Mouse (Mus musculus) olfactory bulb, adult 2 months (tissue): Measurements from ENCODE around the gene Sec31b. TPM values are rescaled to one million over a fixed set of nuclear protein-coding genes. Genes with fewer than 3 reads are reported as not detected.

Source experiments
- H3K27ac ChIP-seq: fragments of 200-500 bp; 2 replicates; pipeline ENCODE4 v1.5.1; 2012; ENCODE audit warnings: low read depth, low read length; ENCODE audit not compliant: insufficient read depth
- H3K4me1 ChIP-seq: fragments of 200-500 bp; 2 replicates; pipeline ENCODE4 v1.6.1; 2012; ENCODE audit warnings: low read length; ENCODE audit not compliant: control insufficient read depth, insufficient read depth
- H3K4me3 ChIP-seq: fragments of 200-500 bp; 2 replicates; pipeline ENCODE4 v1.5.1; 2012; ENCODE audit warnings: mild to moderate bottlenecking, low read depth, low read length, moderate library complexity; ENCODE audit not compliant: insufficient read depth
- CTCF ChIP-seq: fragments of 200-500 bp; IDR thresholded peaks from 2 replicates; pipeline ENCODE4 v1.5.1; 2012; ENCODE audit warnings: low read depth, mild to moderate bottlenecking, low read length, moderate library complexity; ENCODE audit not compliant: insufficient read depth
- POLR2A ChIP-seq: fragments of 200-500 bp; IDR thresholded peaks from 2 replicates; pipeline ENCODE4 v1.6.1; 2012; ENCODE audit warnings: mild to moderate bottlenecking, low read depth, low read length, moderate library complexity; ENCODE audit not compliant: insufficient read depth
- WGBS: fragments of 180-500 bp; shearing (Covaris S2); methylation state at CpG from one replicate; pipeline ENCODE4 v1.1.7; 2018; 5-methylcytosine and 5-hydroxymethylcytosine counted together
- polyA plus RNA-seq: library from polyadenylated mRNA; stranded (reverse); fragments of >200 nt; gene quantifications from 2 replicates; pipeline ENCODE4 v1.2.4, GENCODE M21; 2012; ENCODE audit warnings: low replicate concordance; ENCODE audit not compliant: missing spikeins, insufficient read depth, insufficient read length

The Sec31b gene
- polyA plus RNA-seq, 1 experiment, result not detected

- TF ChIP-seq POLR2A (no peak), CTCF (no peak)
- Histone ChIP-seq H3K4me3 (no peak overlapping the region), H3K27ac (no peak overlapping the region), H3K4me1 (no peaks in the 10 kb centered on the region)
- 41% methylated on average over 5 of the region's 5 CpGs for WGBS
Observed at GRCm38 (mm10) chr19:44500240-44500639, 45.4 kb downstream of the Sec31b start.

DNA sequence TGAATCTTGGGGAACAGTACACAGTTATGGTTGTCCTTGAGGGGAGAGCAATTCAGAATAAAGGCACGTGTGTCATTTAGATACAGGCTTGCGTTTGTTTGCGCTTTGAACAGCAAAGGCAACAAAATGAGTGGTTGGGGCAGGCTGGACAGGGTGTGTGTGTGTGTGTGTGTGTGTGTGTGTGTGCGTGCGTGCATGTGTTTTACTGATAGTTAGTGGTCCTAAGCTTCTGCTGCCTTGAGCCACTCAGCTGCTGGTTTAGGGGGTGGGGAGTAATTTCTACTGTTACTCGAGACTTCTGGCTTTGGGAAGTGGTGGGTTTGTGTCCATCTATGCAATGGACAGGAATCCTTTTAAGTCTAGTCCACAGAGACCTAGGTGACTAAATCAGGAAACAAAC is 46.7 kb downstream of the Sec31b start:
- Histone ChIP-seq H3K27ac (no peak overlapping the region), H3K4me3 (no peak overlapping the region), H3K4me1 (no peaks in the 10 kb centered on the region)
- TF ChIP-seq POLR2A (no peak), CTCF (no peak)
- WGBS, result 57% methylated on average over 6 of the region's 6 CpGs

DNA sequence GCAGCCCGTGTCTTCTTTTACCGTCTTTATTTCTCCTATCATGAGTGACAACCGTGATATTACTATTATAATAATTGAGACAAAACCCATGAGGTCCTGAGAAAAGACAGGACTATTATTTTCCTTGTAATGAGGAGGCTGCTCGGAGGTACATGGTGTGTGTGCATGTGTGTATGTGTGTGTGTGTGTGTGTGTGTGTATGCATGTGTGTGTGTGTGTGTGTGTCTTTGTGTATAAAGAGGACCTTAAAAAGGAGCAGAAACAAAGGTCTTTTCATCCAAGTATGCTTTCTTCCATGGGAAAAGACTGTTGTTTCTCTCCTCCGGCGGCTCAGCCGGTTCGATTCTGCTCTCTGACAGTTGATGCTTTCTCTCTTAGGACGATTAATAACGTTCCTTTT is 48.7 kb downstream of the Sec31b start:
- Histone ChIP-seq H3K4me3 (no peak overlapping the region), H3K4me1 (no peaks in the 10 kb centered on the region), H3K27ac (no peak overlapping the region)
- 50% methylated on average over 10 of the region's 10 CpGs for WGBS
- no peak for TF ChIP-seq POLR2A
- TF ChIP-seq CTCF, result no peak

DNA sequence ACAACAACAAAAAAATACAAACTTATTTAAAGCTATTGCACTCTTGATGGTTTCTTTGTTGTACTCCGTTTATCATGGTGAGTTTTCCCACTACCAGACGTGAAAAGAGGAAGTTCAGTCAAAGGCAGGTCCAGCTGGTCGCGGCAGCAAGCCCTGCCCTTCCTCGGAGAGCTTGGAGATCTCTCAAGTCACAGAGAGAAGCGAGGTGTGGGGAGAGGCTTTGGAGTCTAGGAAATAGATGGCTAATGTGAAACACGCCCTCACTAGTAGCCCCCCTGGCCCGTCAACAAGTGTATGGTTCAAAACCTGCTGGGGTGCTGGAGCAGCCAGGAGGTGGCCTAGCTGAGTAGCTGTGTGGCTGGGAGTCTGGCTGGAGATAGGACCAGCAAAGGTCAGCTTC is 49.2 kb downstream of the Sec31b start:
- Histone ChIP-seq H3K27ac (no peak overlapping the region), H3K4me3 (no peak overlapping the region), H3K4me1 (no peaks in the 10 kb centered on the region)
- 50% methylated on average over 8 of the region's 8 CpGs for WGBS
- TF ChIP-seq POLR2A (no peak), CTCF (no peak)

DNA sequence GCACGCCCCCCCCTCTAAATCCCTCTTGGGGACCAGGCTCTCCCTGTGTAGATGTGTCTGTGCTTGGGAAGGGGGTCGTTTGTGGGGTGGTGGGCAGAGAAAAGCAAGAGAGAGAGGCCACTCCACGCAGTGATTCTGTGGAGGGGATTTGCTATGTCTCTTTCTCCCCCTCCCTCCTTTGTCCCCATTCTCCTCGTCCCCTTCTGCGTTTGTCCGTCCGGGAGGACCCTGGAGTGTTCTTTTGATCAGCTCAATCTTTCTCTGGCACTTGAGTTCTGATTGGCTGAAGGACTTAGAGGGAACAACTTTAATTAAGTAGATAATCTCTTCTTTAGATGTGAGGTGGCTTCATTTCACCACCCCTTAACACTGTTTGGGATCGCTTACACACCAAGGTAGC is 52.5 kb downstream of the Sec31b start, which contains the start of gene Wnt8b:
Gene Wnt8b, plus strand, starts transcription at position 345 of the 400 bp plus-strand sequence.
- 8% methylated on average over 8 of the region's 8 CpGs for WGBS
- TF ChIP-seq CTCF, result no peak
- no peak for TF ChIP-seq POLR2A

DNA sequence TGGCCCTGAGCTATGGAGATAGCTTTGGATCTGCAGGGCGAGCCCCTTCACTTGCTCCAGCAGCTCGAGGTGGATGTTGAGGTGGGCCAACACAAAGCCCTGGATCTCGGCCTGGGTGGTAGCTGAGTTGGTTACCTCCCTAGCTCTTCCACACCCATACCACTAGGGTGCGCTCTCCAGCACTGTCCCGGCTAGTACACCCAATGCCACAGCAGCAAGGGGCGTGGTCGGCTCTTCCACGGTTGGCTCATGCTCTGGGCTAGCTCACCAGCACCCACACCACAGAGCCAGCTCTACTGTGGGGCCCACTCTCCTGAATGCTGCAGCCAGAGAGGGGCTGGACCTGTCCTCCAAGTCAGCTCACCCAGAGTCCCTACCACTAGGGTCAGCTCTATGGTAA is 58.4 kb downstream of the Sec31b start:
- TF ChIP-seq POLR2A (no peak), CTCF (no peak)
- no peak overlapping the region for H3K27ac ChIP-seq
- no peaks in the 10 kb centered on the region for H3K4me1 ChIP-seq
- WGBS, result 12% methylated on average over 8 of the region's 8 CpGs
- no peak overlapping the region for H3K4me3 ChIP-seq

More for the DNA sequence above, 52.5 kb downstream of the Sec31b start, which contains the start of gene Wnt8b:
- Histone ChIP-seq H3K4me1 (no peaks in the 10 kb centered on the region), H3K4me3 (no peak within 1 kb of the TSS), H3K27ac (no peak within 1 kb of the TSS)

- WGBS, result 57% methylated on average over 3 of the region's 3 CpGs
Observed at GRCm38 (mm10) chr19:44476541-44476940, 69.1 kb downstream of the Sec31b start.

DNA sequence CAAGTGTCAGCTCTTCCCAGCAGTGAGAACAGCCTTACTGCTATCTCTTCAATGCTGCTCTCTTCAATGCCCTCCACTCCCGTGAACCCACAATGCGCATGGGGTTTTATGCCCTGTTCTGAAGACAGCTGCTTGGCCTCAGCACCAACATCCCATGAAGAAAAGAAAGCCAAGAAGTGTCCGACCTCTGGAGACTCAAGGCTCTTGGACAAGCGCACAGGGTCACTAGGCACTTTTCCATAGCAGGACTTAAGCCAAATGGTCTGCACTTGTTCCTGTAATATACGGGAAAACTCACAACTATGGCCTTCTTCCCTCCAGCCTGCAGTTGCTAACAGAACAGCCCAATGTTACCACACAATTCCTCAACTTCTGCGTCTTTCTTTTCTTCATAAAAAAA is 70.4 kb downstream of the Sec31b start:
- TF ChIP-seq POLR2A (no peak), CTCF (no peak)
- Histone ChIP-seq H3K4me3 (no peak overlapping the region), H3K27ac (no peak overlapping the region), H3K4me1 (no peaks in the 10 kb centered on the region)
- 85% methylated on average over 6 of the region's 6 CpGs for WGBS

More at GRCm38 (mm10) chr19:44476541-44476940, 69.1 kb downstream of the Sec31b start:
- TF ChIP-seq POLR2A, result no peak
- TF ChIP-seq CTCF, result no peak
- no peak overlapping the region for H3K4me3 ChIP-seq
- no peak overlapping the region for H3K27ac ChIP-seq
- H3K4me1 ChIP-seq, result no peaks in the 10 kb centered on the region

DNA sequence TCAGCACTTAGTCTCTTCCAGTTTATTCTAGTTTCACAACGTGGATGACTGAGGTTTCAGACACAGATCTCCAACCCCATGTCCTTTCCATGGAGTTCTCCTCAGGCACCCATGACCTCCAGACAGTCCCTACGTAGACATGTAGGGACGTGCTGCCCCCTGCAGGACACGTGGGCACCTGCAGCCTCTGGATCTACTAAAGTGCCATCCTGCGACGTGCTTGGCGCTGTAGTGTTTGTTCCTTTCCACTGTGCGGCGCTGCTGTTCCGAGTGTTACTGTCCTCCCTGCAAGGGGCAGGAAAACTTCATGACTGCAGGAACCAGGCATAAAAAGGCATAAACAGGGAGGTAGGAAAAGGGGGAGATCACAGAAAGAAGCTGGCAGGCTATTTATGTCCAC is 71.5 kb downstream of the Sec31b start:
- WGBS, result 2% methylated on average over 10 of the region's 10 CpGs
- H3K27ac ChIP-seq, result no peak overlapping the region
- H3K4me3 ChIP-seq, result no peak overlapping the region
- TF ChIP-seq POLR2A (no peak), CTCF (peak; percentile 48; the same call in 1 of the 2 replicates)
- H3K4me1 ChIP-seq, result no peaks in the 10 kb centered on the region

Other genes with a start within 250 kb of the Sec31b start
- not detected in 2 replicates for gene Scd4, start 212.8 kb downstream of the Sec31b start, polyA plus RNA-seq
- gene Scd1, start 138.0 kb downstream of the Sec31b start, polyA plus RNA-seq, result 648 TPM in 1 of 2 replicates, not detected in the other
- gene Wnt8b, start 52.4 kb downstream of the Sec31b start, polyA plus RNA-seq, result not detected in 2 replicates
- gene Gm20538, start 7.0 kb upstream of the Sec31b start, polyA plus RNA-seq, result not detected in 2 replicates
- gene Ndufb8, start 9.6 kb upstream of the Sec31b start, polyA plus RNA-seq, result not detected in 2 replicates
- not detected in 2 replicates for gene Hif1an, start 17.0 kb upstream of the Sec31b start, polyA plus RNA-seq
- not detected in 2 replicates for gene Pax2, start 210.2 kb upstream of the Sec31b start, polyA plus RNA-seq